8 mouse cellular contexts compared by ENCODE assay signal in the genomic region with DNA sequence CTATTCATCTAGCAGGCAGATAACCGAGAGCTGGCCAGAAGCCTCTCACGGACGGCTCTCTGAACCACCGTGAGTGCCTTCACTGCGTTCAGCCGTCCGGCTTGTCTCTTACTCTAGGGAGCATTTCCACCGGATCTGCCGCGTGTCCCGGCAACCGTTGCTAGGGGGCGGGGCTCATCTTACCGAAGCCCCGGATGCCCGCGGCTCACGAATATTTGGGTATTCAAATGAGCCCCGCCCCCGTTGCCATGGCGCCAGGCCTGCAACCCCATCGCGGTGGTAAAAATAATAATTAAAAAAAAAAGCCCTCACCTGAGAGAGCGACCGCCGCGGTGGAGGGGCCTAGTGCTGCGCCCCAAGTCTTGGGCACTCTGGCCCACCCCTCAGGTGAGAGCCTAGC. TPM values are rescaled to one million over a fixed set of nuclear protein-coding genes. Genes with fewer than 3 reads are reported as not detected.
DNase-seq lines count a peak whose midpoint lies in the region; ATAC-seq and TF ChIP-seq lines count a peak whose summit lies in the region.

No protein-coding gene starts in this region.

- H3K27me3 ChIP-seq in heart, embryonic 14.5 days (ENCODE audit: control insufficient read depth, insufficient read depth, low read length) = no peaks in the 10 kb centered on the region
- H3K27me3 ChIP-seq in liver, embryonic 15.5 days = no peaks in the 10 kb centered on the region
- H3K27me3 ChIP-seq in neural tube, embryonic 12.5 days (replicated peaks) = no peaks in the 10 kb centered on the region
- no peaks in the 10 kb centered on the region for H3K27me3 ChIP-seq in stomach, postnatal 0 days (ENCODE audit: control insufficient read depth, insufficient read depth, low read length)

- H3K4me2 ChIP-seq in heart, embryonic 14.5 days (ENCODE audit: low read length) = peak overlapping the region; percentile 100
- H3K4me2 ChIP-seq in liver, embryonic 15.5 days = peak overlapping the region; percentile 96
- H3K4me2 ChIP-seq in neural tube, embryonic 12.5 days (replicated peaks) = peak overlapping the region; percentile 97
- peak overlapping the region; percentile 90 for H3K4me2 ChIP-seq in stomach, postnatal 0 days (replicated peaks; ENCODE audit: low read depth)

- no peaks in the 10 kb centered on the region for H3K9me3 ChIP-seq in heart, embryonic 14.5 days (ENCODE audit: control insufficient read depth, low read length)
- H3K9me3 ChIP-seq in liver, embryonic 15.5 days (replicated peaks) = no peaks in the 10 kb centered on the region
- no peaks in the 10 kb centered on the region for H3K9me3 ChIP-seq in neural tube, embryonic 12.5 days
- no peaks in the 10 kb centered on the region for H3K9me3 ChIP-seq in stomach, postnatal 0 days (ENCODE audit: control insufficient read depth, low read length)

- TF ChIP-seq CTCF in brain, embryonic 14.5 days (IDR thresholded peaks at IDR 0.05; ENCODE audit: borderline replicate concordance, extremely low read depth, insufficient read depth, insufficient read length) = no peak
- TF ChIP-seq CTCF in stomach, postnatal 0 days (IDR thresholded peaks at IDR 0.05; ENCODE audit: low read depth) = no peak

- no peak for TF ChIP-seq EP300 in stomach, postnatal 0 days (optimal IDR thresholded peaks at IDR 0.05)

- ATAC-seq in CD4-positive, CD25-positive, alpha-beta regulatory T cell, adult 4 months = peak; percentile 72
- ATAC-seq in erythroid progenitor cell, adult 5-6 weeks (replicated peaks; ENCODE audit: low FRiP score, poor library complexity, severe bottlenecking) = peak; percentile 62
- ATAC-seq in heart, embryonic 14.5 days (ENCODE audit: insufficient number of reproducible peaks, insufficient read depth, low FRiP score, low read depth) = no peak
- 0 out of 2 replicates have a peak, but pooled peaks have one; percentile 6 for ATAC-seq in liver, embryonic 15.5 days (ENCODE audit: insufficient read depth)
- peak; percentile 25 for ATAC-seq in neural tube, embryonic 12.5 days (ENCODE audit: low FRiP score, low read depth)
- no peak for ATAC-seq in stomach, postnatal 0 days (ENCODE audit: low FRiP score, low TSS enrichment)

- H3K4me1 ChIP-seq in heart, embryonic 14.5 days (ENCODE audit: control insufficient read depth in 2 of 2, insufficient read depth in 2 of 2, low read length in 2 of 2) = peaks cover 6 to 18% of the 10 kb centered on the region in 2 experiments; a peak in 3 of 4 replicates
- peaks cover 82% of the 10 kb centered on the region for H3K4me1 ChIP-seq in liver, embryonic 15.5 days (replicated peaks)
- H3K4me1 ChIP-seq in neural tube, embryonic 12.5 days = peaks cover 21% of the 10 kb centered on the region
- peaks cover 6% of the 10 kb centered on the region; the same call in 1 of the 2 replicates for H3K4me1 ChIP-seq in stomach, postnatal 0 days (replicated peaks; ENCODE audit: control insufficient read depth, insufficient read depth)

- H3K36me3 ChIP-seq in heart, embryonic 14.5 days (ENCODE audit: control insufficient read depth, insufficient read depth, low read length) = peaks cover 28% of the 10 kb centered on the region
- peaks cover 29% of the 10 kb centered on the region for H3K36me3 ChIP-seq in liver, embryonic 15.5 days (replicated peaks)
- peaks cover 25% of the 10 kb centered on the region for H3K36me3 ChIP-seq in neural tube, embryonic 12.5 days
- peaks cover 21% of the 10 kb centered on the region for H3K36me3 ChIP-seq in stomach, postnatal 0 days (ENCODE audit: control insufficient read depth, insufficient read depth, low read length)

- TF ChIP-seq POLR2A in brain, embryonic 14.5 days (IDR thresholded peaks at IDR 0.05; ENCODE audit: borderline replicate concordance, extremely low read depth, insufficient read depth, insufficient read length, poor library complexity, severe bottlenecking) = no peak

- peak overlapping the region; percentile 75 for H3K9ac ChIP-seq in heart, embryonic 14.5 days (ENCODE audit: low read length)
- H3K9ac ChIP-seq in liver, embryonic 15.5 days = peak overlapping the region; percentile 78
- peak overlapping the region; percentile 58 for H3K9ac ChIP-seq in neural tube, embryonic 12.5 days
- peak overlapping the region; percentile 62 for H3K9ac ChIP-seq in stomach, postnatal 0 days (ENCODE audit: low read length)

- peak overlapping the region; percentile 66 to 82; a peak in 3 of 4 replicates for H3K27ac ChIP-seq in heart, embryonic 14.5 days (replicated peaks in 1 of 2; ENCODE audit: control insufficient read depth in 1 of 2, insufficient read depth in 1 of 2, low read depth in 2 of 2, low read length in 2 of 2)
- peak overlapping the region; percentile 94 for H3K27ac ChIP-seq in liver, embryonic 15.5 days (replicated peaks)
- 0 out of 2 replicates have a peak overlapping the region, but pooled peaks have one; percentile 42 for H3K27ac ChIP-seq in neural tube, embryonic 12.5 days
- H3K27ac ChIP-seq in stomach, postnatal 0 days (replicated peaks) = peak overlapping the region; percentile 91; the same call in 1 of the 2 replicates

- peak overlapping the region; percentile 70 to 83 for H3K4me3 ChIP-seq in heart, embryonic 14.5 days (ENCODE audit: control insufficient read depth in 1 of 2, insufficient read depth in 1 of 2, low read depth in 1 of 2, low read length in 2 of 2)
- H3K4me3 ChIP-seq in liver, embryonic 15.5 days (replicated peaks) = peak overlapping the region; percentile 91
- H3K4me3 ChIP-seq in neural tube, embryonic 12.5 days = peak overlapping the region; percentile 90
- H3K4me3 ChIP-seq in stomach, postnatal 0 days (ENCODE audit: low read depth, low read length) = peak overlapping the region; percentile 76

- peak; percentile 96 for DNase-seq in brain, embryonic 14.5 days (ENCODE audit: low read depth)
- DNase-seq in kidney, postnatal 14 days = peak; percentile 95
- peak; percentile 92 for DNase-seq in stomach, postnatal 0 days (ENCODE audit: low spot score)

- under 1% methylated on average over 28 of the region's 28 CpGs for WGBS in heart, embryonic 14.5 days
- under 1% methylated on average over 28 of the region's 28 CpGs for WGBS in liver, embryonic 15.5 days (ENCODE audit: insufficient replicate concordance)
- WGBS in neural tube, embryonic 12.5 days = under 1% methylated on average over 28 of the region's 28 CpGs
- WGBS in stomach, postnatal 0 days = under 1% methylated on average over 28 of the region's 28 CpGs

RNA-seq across cellular contexts. Expression of a gene that starts 0.9 kb away (rescaled TPM):
- 1 to 10 TPM; 2.2 to 4.5 TPM for polyA plus RNA-seq in CD4-positive, CD25-positive, alpha-beta regulatory T cell, adult 4 months (2017; shearing (Covaris generic))
- 19.8 and 22.8 TPM in 2 replicates for polyA plus RNA-seq in brain, embryonic 14.5 days (2012; rRNA removed)
- 8.3 and 8.8 TPM in 2 replicates for total RNA-seq in erythroid progenitor cell, adult 5-6 weeks (2015; ENCODE audit: low replicate concordance)
- total RNA-seq in erythroid progenitor cell, adult 5-6 weeks (2017; ENCODE audit: low replicate concordance) = 3.6 and 5.8 TPM in 2 replicates
- polyA plus RNA-seq in heart, embryonic 14.5 days (2014; fragmentation: Nextera tagmentation; extraction: Ambion mirVana) = 1.6 and 2.8 TPM in 2 replicates
- 11.0 and 12.1 TPM in 2 replicates for polyA plus RNA-seq in liver, embryonic 15.5 days (2015; fragmentation: Nextera tagmentation; extraction: Ambion mirVana)
- polyA plus RNA-seq in neural tube, embryonic 12.5 days (2016; fragmentation: Nextera tagmentation; extraction: Ambion mirVana) = 11.2 TPM in 2 replicates
- polyA plus RNA-seq in stomach, postnatal 0 days (2015; fragmentation: Nextera tagmentation; extraction: Ambion mirVana) = 2.8 and 3.5 TPM in 2 replicates

RNA-seq across cellular contexts. Expression of a gene that starts 1.0 kb away (rescaled TPM):
- 1 to 10 TPM; 3.8 to 4.3 TPM for polyA plus RNA-seq in CD4-positive, CD25-positive, alpha-beta regulatory T cell, adult 4 months (2017; shearing (Covaris generic))
- polyA plus RNA-seq in brain, embryonic 14.5 days (2012; rRNA removed) = 150 and 154 TPM in 2 replicates
- total RNA-seq in erythroid progenitor cell, adult 5-6 weeks (2015; ENCODE audit: low replicate concordance) = 39.8 and 94.4 TPM in 2 replicates
- total RNA-seq in erythroid progenitor cell, adult 5-6 weeks (2017; ENCODE audit: low replicate concordance) = 40.5 and 47.2 TPM in 2 replicates
- 93.9 and 96.7 TPM in 2 replicates for polyA plus RNA-seq in heart, embryonic 14.5 days (2014; fragmentation: Nextera tagmentation; extraction: Ambion mirVana)
- 83.0 and 98.2 TPM in 2 replicates for polyA plus RNA-seq in liver, embryonic 15.5 days (2015; fragmentation: Nextera tagmentation; extraction: Ambion mirVana)
- 114 and 121 TPM in 2 replicates for polyA plus RNA-seq in neural tube, embryonic 12.5 days (2016; fragmentation: Nextera tagmentation; extraction: Ambion mirVana)
- 118 and 125 TPM in 2 replicates for polyA plus RNA-seq in stomach, postnatal 0 days (2015; fragmentation: Nextera tagmentation; extraction: Ambion mirVana)

RNA-seq across cellular contexts. Expression of a gene that starts 19.1 kb away (rescaled TPM):
- 1 to 10 TPM; 8.5 to 9.6 TPM for polyA plus RNA-seq in CD4-positive, CD25-positive, alpha-beta regulatory T cell, adult 4 months (2017; shearing (Covaris generic))
- polyA plus RNA-seq in brain, embryonic 14.5 days (2012; rRNA removed) = 3.1 and 4.9 TPM in 2 replicates
- total RNA-seq in erythroid progenitor cell, adult 5-6 weeks (2015; ENCODE audit: low replicate concordance) = 1.8 TPM in 1 of 2 replicates, not detected in the other
- total RNA-seq in erythroid progenitor cell, adult 5-6 weeks (2017; ENCODE audit: low replicate concordance) = 2.2 TPM in 1 of 2 replicates, not detected in the other
- polyA plus RNA-seq in heart, embryonic 14.5 days (2014; fragmentation: Nextera tagmentation; extraction: Ambion mirVana) = 0.46 and 0.62 TPM in 2 replicates
- polyA plus RNA-seq in liver, embryonic 15.5 days (2015; fragmentation: Nextera tagmentation; extraction: Ambion mirVana) = 0.60 and 0.91 TPM in 2 replicates
- 2.5 and 3.8 TPM in 2 replicates for polyA plus RNA-seq in neural tube, embryonic 12.5 days (2016; fragmentation: Nextera tagmentation; extraction: Ambion mirVana)
- 2.7 and 3.6 TPM in 2 replicates for polyA plus RNA-seq in stomach, postnatal 0 days (2015; fragmentation: Nextera tagmentation; extraction: Ambion mirVana)

RNA-seq across cellular contexts. Expression of a gene that starts 20.8 kb away (rescaled TPM):
- polyA plus RNA-seq in CD4-positive, CD25-positive, alpha-beta regulatory T cell, adult 4 months (2017; shearing (Covaris generic)) = 10 to 100 TPM; 14.2 to 15.9 TPM
- 25.0 and 39.3 TPM in 2 replicates for polyA plus RNA-seq in brain, embryonic 14.5 days (2012; rRNA removed)
- 33.1 and 33.9 TPM in 2 replicates for total RNA-seq in erythroid progenitor cell, adult 5-6 weeks (2015; ENCODE audit: low replicate concordance)
- total RNA-seq in erythroid progenitor cell, adult 5-6 weeks (2017; ENCODE audit: low replicate concordance) = 10.9 and 13.4 TPM in 2 replicates
- 12.1 and 12.4 TPM in 2 replicates for polyA plus RNA-seq in heart, embryonic 14.5 days (2014; fragmentation: Nextera tagmentation; extraction: Ambion mirVana)
- polyA plus RNA-seq in liver, embryonic 15.5 days (2015; fragmentation: Nextera tagmentation; extraction: Ambion mirVana) = 27.3 and 33.4 TPM in 2 replicates
- 37.1 and 38.7 TPM in 2 replicates for polyA plus RNA-seq in neural tube, embryonic 12.5 days (2016; fragmentation: Nextera tagmentation; extraction: Ambion mirVana)
- polyA plus RNA-seq in stomach, postnatal 0 days (2015; fragmentation: Nextera tagmentation; extraction: Ambion mirVana) = 84.2 and 105 TPM in 2 replicates

RNA-seq across cellular contexts. Expression of a gene that starts 22.2 kb away (rescaled TPM):
- 100 to 1,000 TPM; 121 to 188 TPM for polyA plus RNA-seq in CD4-positive, CD25-positive, alpha-beta regulatory T cell, adult 4 months (2017; shearing (Covaris generic))
- polyA plus RNA-seq in brain, embryonic 14.5 days (2012; rRNA removed) = 35.2 and 41.2 TPM in 2 replicates
- total RNA-seq in erythroid progenitor cell, adult 5-6 weeks (2015; ENCODE audit: low replicate concordance) = 9.6 and 16.2 TPM in 2 replicates
- 3.7 and 20.5 TPM in 2 replicates for total RNA-seq in erythroid progenitor cell, adult 5-6 weeks (2017; ENCODE audit: low replicate concordance)
- polyA plus RNA-seq in heart, embryonic 14.5 days (2014; fragmentation: Nextera tagmentation; extraction: Ambion mirVana) = 109 and 116 TPM in 2 replicates
- polyA plus RNA-seq in liver, embryonic 15.5 days (2015; fragmentation: Nextera tagmentation; extraction: Ambion mirVana) = 64.3 and 76.1 TPM in 2 replicates
- 56.9 and 60.9 TPM in 2 replicates for polyA plus RNA-seq in neural tube, embryonic 12.5 days (2016; fragmentation: Nextera tagmentation; extraction: Ambion mirVana)
- polyA plus RNA-seq in stomach, postnatal 0 days (2015; fragmentation: Nextera tagmentation; extraction: Ambion mirVana) = 216 and 220 TPM in 2 replicates

Comparison
In these comparisons a context has a peak if more than half of its experiments do, and no peak if none do; other contexts are left out.
1. ATAC-seq: peak in CD4-positive, CD25-positive, alpha-beta regulatory T cell, adult 4 months (single experiment), erythroid progenitor cell, adult 5-6 weeks (single experiment), liver, embryonic 15.5 days (single experiment) and neural tube, embryonic 12.5 days (single experiment); none in heart, embryonic 14.5 days (single experiment) and stomach, postnatal 0 days (single experiment).
2. H3K27ac ChIP-seq: peak in every context shown above with its lines; median percentile 94 in liver, embryonic 15.5 days; 91 in stomach, postnatal 0 days; 74 in heart, embryonic 14.5 days; 42 in neural tube, embryonic 12.5 days.
3. RNA of a gene that starts 1.0 kb away (polyA plus RNA-seq): 150 to 154 TPM in brain, embryonic 14.5 days, 118 to 125 TPM in stomach, postnatal 0 days, 114 to 121 TPM in neural tube, embryonic 12.5 days, 93.9 to 96.7 TPM in heart, embryonic 14.5 days and 83.0 to 98.2 TPM in liver, embryonic 15.5 days; 3.8 to 4.3 TPM in CD4-positive, CD25-positive, alpha-beta regulatory T cell, adult 4 months; every median in the first group is over 10 times any median in the second.
4. Peak in every context shown above with its lines, with median percentiles within 50 percentile points of each other: DNase-seq, H3K4me2 ChIP-seq, H3K4me3 ChIP-seq and H3K9ac ChIP-seq.